Mouse (Mus musculus): Measurements from ENCODE around the gene Pigr.

GRCm38 (mm10) chr1:130789512-130790451, 36.7 kb upstream of the Pigr start:
- TF ChIP-seq POLR2A (IDR thresholded peaks at IDR 0.05; ENCODE audit: control insufficient read depth, extremely low read depth, insufficient read depth, low read length, poor library complexity) (no peak), CTCF (IDR thresholded peaks at IDR 0.05; ENCODE audit: borderline replicate concordance, control insufficient read depth, extremely low read depth, insufficient read depth, low read length, poor library complexity) (no peak)

Data from thymus, adult 2 months (tissue).